Mouse (Mus musculus) kidney, postnatal 14 days (tissue): ENCODE data around the gene Arl4d.
A peak's percentile ranks its signal among the peaks of the same experiment; 100 is the strongest.

Experiments used
- DNase-seq: peaks from one replicate; pipeline ENCODE4 v3.0.0; 2022; ENCODE audit warnings: mixed read lengths

Gene Arl4d

DNA sequence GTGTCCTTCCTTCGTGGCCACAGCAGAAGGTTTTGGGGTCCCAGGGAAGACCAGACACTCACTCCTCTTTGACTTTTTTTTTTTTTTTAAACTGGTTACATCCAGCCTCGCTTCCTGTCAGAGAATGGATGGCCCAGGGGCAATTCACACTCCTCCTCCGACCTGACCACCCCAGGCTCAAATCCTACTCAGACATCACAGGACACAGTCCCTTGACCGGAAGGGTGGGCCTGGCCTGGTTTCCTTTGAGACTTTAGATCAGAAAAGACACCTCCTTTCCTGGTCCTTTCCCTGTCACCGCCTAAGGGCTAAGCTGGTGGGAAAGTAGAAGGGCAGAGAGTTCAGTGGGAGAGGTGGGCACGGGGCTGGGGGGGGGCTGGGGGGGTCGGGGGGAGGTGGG lies 14.6 kb downstream of the Arl4d start:
- DNase-seq = peak; percentile 56

DNA sequence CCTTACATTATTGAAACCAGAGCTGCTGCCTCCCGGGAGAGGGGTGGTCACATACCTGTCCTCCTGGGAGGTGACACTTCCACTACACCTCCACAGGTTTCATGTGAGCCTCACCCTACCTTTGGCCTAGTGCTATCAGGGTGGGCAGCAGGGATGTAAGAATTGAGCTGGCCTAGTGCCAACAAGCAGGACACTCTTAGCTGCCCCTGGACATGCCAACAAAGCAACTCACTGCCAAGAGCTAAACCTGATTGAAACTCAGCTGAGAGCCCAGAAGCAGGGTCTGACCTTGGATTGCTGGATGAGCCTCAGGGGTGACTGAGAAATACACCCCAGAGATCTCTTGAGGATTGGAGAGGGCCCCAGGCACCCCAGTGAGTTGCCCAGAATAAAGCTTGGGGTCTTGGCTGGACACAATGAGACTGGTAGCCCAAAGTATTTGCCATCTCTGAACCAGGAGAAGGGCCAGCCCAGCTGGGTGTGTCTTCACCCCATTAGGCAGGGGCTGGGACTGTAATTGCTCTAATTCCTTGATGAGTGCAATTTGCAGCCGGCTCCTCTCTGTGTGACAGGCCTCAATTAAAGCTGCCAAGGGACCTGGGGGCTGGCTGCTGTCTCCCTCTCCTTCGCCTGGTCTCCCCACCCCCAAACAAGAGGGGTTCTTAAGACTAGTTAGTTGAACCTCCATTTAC lies 15.4 kb downstream of the Arl4d start:
- DNase-seq = no peak

DNA sequence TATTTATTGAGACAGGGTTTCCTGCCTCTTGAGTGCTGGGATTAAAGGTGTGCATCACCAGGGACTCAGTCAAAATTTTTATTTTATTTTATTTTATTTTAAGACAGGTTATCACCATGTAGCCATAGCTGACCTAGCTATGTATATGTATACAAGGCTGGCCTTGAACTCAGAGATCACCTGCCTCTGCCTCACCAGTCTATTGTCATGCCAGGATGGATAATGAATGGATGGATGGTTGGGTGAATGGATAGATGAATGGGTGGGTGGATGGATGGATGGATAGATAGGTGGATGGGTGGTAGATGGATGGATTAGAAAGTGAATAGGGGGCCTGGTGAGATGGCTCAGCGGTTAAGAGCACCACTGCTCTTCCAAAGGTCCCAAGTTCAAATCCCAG lies 16.6 kb downstream of the Arl4d start:
- no peak for DNase-seq

DNA sequence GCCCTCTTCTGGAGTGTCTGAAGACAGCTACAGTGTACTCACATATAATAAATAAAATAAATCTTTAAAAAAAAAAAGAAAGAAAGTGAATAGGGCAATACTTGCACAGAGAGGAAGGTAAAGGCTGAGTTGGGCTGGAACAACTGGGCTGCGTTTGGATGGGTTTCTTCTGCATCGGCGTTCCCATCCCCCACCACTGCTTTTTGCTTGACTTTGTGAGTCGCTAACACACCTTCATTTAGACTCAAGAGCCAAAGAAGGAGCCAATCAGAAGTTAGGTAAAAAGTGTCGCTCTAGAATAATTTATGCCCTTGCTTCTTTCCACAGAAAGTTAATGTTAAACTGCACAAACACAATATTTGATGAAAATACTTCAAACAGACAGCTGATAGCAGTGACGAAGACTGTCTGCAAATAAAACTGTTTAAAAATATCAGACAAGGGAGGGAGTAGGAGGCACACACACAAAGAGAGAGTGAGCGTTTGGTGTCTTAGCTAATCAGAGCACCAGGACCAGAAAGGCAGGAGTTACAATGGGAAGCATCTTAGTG lies 17.1 kb downstream of the Arl4d start:
- no peak for DNase-seq

DNA sequence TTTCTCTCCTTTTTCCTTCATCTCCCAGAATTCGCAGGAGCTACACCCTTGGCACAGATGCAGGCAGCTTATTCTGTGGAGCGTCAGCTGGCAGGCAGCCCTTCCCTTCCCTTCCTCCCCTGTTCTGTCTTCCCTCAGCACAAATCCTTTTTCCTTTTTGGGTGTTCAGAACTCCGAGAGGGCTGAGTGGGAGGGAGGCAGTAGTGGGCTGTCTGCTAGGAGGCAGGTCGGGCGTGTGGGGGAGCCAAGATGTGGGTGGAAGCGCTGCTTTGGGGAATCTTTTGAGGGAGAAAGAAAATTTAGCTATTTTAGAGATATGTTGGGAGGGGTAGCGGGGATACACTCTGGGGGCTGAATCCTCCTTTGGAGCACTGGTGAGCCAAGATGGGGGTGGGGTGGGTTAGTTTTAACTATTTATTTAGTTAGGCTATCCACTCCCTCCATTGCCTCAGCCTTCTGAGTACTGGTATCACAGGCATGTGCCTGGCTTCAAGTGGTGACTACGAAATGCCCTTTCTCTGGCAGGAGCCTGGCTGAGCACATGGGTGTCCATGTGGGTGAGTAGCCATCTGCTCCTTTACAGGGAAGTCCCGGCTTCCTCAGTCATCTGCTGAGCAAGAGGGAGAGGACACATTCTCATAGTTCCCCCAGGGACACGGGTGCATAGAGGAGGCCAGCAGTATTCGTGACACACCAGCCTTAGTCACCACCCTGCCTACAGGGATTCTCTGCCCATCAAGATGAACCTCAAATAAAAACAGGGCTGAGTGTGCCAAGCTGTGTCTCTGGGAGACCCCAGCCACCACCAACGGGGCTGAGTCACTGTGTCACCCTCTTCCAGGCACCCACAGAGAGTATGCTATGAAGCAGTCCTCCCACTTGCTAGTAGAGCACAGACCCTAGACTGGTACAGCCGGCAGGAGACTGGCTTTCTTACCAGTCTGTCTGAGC lies 22.3 kb downstream of the Arl4d start:
- peak; percentile 57 for DNase-seq

DNA sequence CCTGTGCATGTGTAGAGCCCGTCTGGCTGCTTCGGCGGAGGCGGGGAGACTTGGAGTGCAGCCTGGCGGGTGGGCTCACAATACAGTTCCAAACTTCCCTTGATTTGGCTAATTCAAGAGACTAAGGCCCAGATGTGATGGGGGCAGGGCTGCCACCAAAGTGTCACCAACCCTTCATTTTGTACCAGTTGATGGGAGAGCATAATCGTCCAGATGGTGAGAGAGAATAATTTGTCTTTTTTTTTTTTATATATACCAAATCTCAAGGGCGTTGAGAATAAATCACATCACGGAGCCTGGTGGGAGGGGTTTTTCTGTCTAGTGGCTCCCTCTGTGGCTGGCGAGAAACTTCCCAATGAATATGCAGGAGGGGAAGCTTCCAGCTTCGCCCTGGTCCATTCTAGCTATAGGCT lies 24.4 kb downstream of the Arl4d start:
- no peak for DNase-seq

DNA sequence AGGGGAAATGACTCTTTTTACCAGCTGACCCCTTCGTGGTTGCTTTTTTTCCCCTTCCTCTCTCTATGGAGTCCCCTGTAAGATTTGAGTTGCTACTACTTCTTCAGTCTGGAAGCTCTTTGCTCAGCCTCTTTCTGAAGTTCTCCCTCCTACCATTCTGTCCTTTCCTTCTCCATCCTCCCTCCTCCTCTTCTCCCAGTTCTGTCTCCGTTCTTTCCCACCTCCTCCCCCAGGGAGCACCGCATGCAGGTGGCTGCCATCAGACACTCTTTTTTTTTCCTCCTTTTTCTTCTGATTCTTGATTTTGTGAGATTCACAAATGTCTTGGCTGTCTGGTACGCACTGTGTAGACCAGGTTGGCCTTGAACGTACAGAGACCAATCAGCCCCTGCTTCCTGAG lies 25.0 kb downstream of the Arl4d start:
- DNase-seq = no peak

DNA sequence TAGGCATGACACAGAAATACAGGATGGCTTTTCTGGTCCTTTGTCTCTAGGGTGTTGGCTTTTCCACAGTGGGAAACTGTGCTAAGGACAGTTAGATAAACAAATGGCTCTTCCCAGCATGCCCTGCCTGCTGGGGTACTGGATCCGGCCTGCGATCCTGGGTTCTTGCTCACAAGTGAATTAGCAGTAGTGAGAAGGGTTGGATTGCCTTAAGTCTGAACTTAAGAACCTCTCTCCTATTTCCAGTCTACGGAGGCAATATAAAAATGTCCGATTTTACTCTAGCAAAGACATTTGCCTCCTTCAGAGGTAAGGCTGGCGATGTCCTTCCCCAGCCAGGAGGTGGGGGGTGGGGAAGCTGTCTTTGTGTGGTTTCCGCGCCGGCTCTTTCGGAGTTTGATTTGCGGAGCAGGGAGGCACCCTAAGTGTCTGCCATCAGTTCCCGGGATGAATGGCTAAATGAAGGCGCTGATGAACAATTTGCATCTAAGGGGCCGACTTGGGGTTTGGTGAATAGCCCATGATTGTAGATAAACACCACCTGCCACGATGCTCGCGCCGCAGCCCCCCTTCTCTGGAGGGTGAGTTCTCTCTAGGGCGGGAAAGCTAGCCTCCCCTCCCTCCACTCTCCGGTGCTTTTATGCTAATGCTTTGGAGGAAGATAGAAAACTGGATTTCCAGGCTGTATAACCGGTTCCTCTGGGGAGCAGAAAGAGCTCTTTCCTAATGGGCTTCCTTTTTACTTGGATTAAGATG lies 30.7 kb downstream of the Arl4d start:
- DNase-seq = peak; percentile 43

DNA sequence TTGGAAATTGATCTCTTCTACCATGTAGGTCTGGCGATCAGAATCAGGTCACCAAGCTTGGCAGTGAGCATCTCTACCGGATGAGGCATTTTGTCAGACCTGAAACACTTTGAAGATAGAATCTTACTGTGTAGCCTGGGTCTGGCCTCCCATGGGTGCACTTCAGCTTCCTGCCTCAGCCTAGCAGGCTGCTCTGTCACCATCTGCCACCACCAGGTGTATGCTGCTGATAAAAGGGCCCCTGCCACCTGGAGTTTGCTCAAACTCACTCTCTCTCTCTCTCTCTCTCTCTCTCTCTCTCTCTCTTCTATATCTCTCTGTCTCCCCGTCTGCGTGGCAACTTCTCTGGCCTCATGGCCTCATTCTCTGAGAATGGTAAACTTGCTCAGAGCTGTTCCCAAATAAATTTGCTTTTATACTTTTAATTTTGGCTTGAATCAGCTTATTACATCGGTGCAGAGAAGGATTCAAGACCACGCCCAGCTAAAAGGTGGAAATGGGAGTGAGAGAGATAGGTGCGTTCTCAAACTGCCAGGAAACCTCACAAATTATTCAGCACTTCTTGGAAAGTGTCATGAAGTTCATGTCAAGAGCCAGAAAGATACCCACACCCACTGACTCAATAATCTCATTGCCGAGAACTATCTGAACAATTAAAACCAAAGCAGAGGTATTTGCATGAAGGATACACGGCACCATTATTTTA lies 32.0 kb downstream of the Arl4d start:
- no peak for DNase-seq

DNA sequence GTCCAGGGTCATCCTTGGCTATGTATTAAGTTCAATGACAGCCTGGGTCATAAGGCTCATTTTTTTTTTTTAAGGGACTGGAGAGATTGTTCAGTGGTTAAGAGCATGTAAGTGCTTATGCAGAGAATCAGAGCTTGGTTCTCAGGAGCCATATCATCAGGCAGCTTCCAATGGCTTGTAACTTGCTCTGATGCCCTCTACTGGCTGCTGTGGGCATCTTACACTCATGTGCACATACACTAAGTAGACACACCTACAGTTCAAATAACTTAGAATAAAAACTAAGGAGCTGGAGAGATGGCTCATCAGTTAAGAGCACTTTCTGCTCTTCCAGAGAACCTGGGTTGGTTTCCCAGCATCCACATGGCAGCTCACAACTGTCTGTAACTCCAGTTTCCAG lies 32.8 kb downstream of the Arl4d start:
- no peak for DNase-seq

DNA sequence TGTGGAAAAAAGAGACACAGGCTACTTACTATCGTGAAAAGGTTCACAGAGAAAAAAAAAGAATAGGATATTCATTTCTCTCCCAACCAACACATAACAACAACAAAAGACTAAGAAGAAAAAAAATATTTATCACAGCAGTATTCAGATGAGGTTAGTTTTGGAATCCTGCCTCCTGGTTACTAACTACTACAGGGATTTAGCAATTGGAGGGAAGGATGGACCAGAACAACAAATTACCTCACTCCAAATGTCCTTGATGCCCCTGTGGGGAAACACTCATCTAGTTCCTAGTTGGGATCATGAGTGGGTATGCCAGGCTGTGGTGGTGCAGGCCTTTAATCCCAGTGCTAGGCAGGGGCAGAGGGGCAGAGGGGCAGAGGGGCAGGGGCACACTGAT lies 34.2 kb downstream of the Arl4d start:
- DNase-seq = no peak

DNA sequence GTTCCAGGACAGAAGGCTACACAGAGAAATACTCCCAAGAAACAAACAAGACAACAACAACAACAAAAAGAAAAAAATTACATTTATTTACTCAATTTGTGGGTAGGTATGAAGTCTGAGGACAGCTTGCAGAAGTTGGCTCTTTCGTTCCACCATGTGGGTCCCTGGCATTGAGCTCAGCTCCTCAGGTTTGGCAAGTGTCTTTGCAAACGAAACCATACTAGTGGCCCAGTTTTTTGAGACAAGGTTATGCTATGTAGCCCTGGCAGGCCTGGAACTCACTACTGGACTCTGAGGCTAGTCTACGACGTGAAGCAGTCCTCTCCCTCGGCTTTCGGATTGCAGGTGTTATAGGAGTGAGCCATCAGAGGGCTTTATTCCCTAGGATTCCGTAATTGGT lies 34.6 kb downstream of the Arl4d start:
- no peak for DNase-seq

DNA sequence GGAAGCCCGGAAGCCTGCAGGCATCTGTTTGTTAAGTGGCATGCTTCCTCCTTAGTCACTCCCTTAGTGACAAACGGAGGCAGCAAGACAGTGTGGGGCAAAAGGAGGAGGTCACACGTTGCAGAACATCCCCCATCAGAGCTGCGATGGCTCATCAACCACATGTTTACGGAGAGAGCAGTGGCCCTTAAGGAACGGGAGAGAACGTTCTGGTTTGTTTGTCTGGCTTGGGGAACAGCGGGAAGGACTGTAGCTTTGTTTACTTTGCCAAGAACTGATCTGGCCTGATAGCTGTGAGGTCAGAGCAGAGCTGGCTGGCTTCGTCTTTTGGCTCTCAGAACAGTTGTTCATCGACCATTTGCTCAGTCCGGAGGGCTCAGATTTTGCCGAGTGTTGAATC lies 35.1 kb downstream of the Arl4d start:
- no peak for DNase-seq

DNA sequence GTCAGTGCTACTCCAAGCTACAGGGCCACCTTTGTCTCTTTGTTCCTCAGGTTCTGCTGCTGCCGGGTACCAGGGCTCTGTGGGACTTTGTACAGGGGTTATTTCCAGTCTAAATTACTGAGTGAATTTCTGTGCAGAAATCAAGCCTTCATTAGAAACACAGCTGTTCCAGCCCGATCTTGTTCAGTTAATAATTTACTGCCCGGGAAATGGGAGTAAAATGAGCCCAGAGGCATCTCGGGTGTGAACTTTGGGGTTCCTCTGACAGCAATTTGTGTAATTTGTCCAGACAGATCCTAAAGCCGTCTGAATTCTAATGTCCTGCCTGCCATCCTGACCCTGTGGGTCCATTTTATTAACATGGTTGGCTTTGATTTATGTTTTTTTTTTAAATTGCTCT lies 38.7 kb downstream of the Arl4d start:
- peak; percentile 71 for DNase-seq

DNA sequence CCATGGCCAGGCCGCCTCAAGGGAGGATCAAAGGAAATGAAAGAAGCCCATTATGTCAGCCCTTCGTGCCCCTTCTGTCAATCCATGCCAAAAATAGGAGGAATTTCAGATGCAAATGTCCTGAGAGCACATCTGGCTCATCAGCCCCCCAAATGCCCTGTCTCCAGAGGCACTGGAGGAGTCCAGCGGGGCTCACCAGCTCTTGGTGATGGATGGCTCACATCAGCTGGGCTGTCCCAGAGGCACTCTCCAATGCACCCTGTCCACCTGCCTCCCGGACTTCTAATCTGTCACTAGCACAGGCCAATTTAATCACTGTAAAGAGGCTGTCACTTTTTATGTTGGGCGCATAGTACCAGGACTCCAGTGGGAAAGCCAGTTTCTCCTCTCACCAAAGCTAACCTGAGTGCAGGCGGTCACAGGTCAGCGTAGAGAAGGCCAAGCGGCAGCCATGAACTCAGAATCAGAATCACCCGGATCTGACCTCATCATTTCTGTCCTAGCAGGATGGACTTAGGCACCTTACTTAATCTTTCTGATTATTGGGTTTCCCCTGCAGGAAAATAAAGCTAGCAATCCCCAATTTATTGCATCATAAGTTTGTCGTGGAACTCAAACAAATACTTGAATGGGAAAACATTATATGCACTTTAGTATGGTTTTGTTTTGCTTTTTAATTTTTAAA lies 41.6 kb downstream of the Arl4d start:
- no peak for DNase-seq

DNA sequence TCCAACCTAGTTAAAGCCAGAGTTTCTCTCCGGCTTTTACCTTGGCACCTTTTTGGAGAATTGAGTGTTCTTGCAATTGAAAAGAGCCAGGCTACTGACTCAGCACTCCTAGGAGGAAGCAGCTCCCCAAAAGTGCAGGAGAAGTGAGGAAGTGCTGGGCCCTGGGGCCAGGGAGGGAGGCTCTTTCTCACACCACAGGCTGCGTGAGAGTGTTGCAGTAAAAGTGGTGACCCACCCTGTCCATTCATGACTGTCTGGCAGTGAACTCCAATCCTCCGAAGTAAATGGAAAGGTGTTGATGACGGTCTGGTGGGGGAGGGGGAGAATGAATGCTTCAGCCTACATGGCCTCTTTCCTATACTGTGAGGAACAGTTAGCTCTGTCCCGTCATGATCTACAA lies 43.1 kb downstream of the Arl4d start:
- no peak for DNase-seq

DNA sequence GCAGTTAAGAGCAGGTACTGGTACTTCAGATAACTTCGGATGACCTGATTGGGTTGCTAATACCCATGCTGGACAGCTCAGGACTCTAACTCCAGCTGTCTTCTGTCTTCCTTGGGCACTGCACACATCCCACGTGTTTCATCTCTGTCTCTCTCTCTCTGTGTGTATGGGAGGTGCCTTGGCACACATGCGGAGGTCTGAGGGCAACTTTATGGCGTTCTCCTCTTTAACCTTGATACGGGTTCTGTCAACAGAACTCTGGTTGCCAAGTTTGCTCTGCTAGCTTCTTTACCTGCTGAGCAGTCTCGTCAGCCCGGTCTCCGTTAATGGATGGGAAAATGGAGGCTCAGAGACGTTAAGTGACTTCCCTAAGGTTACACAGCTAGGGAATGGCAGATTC lies 47.5 kb downstream of the Arl4d start:
- DNase-seq = no peak

DNA sequence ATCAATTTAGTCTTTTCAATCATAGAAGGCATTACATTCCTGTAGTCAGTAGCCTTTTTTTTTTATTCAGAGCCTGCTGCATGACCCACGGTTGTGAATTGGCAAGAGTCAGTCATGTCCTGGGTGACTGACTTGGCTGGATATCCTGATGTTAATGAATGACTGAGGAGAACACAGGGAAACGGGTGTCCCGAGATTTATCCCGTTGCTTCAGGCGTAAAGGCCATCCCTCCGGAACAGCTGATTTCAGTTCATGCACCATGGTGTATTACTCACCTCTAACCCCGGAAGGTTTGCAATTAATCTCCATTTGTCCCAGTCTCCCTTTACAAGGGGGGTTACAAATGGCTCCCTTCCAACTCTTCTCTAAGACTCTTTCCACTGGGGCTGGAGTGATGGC lies 48.7 kb downstream of the Arl4d start:
- peak; percentile 84 for DNase-seq
